Mouse (Mus musculus) heart, embryonic 12.5 days (tissue): ENCODE data around the gene Acoxl. TPM values are rescaled to one million over a fixed set of nuclear protein-coding genes. Genes with fewer than 3 reads are reported as not detected.

ENCODE experiments used
- ATAC-seq: fragments of 200-750 bp; cut with Nextera tagmentation; 2 replicates; pipeline ENCODE4 v1.8.0; 2017; ENCODE audit warnings: moderate TSS enrichment, moderate library complexity; ENCODE audit not compliant: insufficient number of reproducible peaks, low FRiP score
- H3K27ac ChIP-seq: fragments of 300-500 bp; sonication (generic); 2 replicates; pipeline ENCODE4 v1.5.1; 2016; ENCODE audit warnings: mild to moderate bottlenecking, moderate library complexity; ENCODE audit not compliant: poor library complexity, severe bottlenecking
- H3K27me3 ChIP-seq: fragments of 300-500 bp; sonication (generic); replicated peaks from 2 replicates; pipeline ENCODE4 v1.6.1; 2016; ENCODE audit warnings: mild to moderate bottlenecking, moderate library complexity
- H3K36me3 ChIP-seq: fragments of 300-500 bp; sonication (generic); 2 replicates; pipeline ENCODE4 v1.6.1; 2016; ENCODE audit warnings: mild to moderate bottlenecking, moderate library complexity
- H3K4me1 ChIP-seq: fragments of 300-500 bp; sonication (generic); replicated peaks from 2 replicates; pipeline ENCODE4 v1.6.1; 2016; ENCODE audit warnings: mild to moderate bottlenecking
- H3K4me2 ChIP-seq: fragments of 300-500 bp; sonication (generic); 2 replicates; pipeline ENCODE4 v1.6.1; 2016; ENCODE audit warnings: mild to moderate bottlenecking, moderate library complexity
- H3K4me3 ChIP-seq: fragments of 300-500 bp; sonication (generic); 2 replicates; pipeline ENCODE4 v1.5.1; 2016; ENCODE audit warnings: mild to moderate bottlenecking
- H3K9ac ChIP-seq: fragments of 300-500 bp; sonication (generic); 2 replicates; pipeline ENCODE4 v1.6.1; 2016; ENCODE audit warnings: mild to moderate bottlenecking, moderate library complexity
- H3K9me3 ChIP-seq: fragments of 300-500 bp; sonication (generic); replicated peaks from 2 replicates; pipeline ENCODE4 v1.6.1; 2016; ENCODE audit warnings: mild to moderate bottlenecking, moderate library complexity
- WGBS: fragments of 180-500 bp; shearing (Covaris S2); methylation state at CpG from one replicate; pipeline ENCODE4 v1.1.7; 2016; 5-methylcytosine and 5-hydroxymethylcytosine counted together
- microRNA-seq: library from miRNA; unstranded; fragments of <30 nt; microRNA quantifications from one replicate; pipeline ENCODE4, GENCODE M21; 2017
- polyA plus RNA-seq: library from polyadenylated mRNA; unstranded; fragments of >200 nt; fragmentation: Nextera tagmentation; extraction: Ambion mirVana; gene quantifications from 2 replicates; pipeline ENCODE4 v1.2.1, GENCODE M21; 2016

Gene Acoxl
- polyA plus RNA-seq, 1 experiment from 2014 or later = 0.32 TPM

GRCm38 (mm10) chr2:128159619-128160125 is 321.0 kb downstream of the Acoxl start:
- Histone ChIP-seq H3K36me3 (peaks cover 21% of the 10 kb centered on the region), H3K27ac (no peak overlapping the region; the same call in 1 of the 2 replicates), H3K4me2 (no peak overlapping the region), H3K9ac (no peak overlapping the region), H3K4me3 (no peak overlapping the region), H3K4me1 (peaks cover 75% of the 10 kb centered on the region), H3K27me3 (no peaks in the 10 kb centered on the region), H3K9me3 (no peaks in the 10 kb centered on the region)
- no peak for ATAC-seq
- WGBS = 67% methylated on average over 7 of the region's 7 CpGs

- Histone ChIP-seq H3K4me3 (no peak overlapping the region), H3K4me2 (no peak overlapping the region), H3K4me1 (peaks cover 52% of the 10 kb centered on the region), H3K9me3 (no peaks in the 10 kb centered on the region), H3K36me3 (peaks cover 12% of the 10 kb centered on the region), H3K9ac (no peak overlapping the region), H3K27ac (no peak overlapping the region), H3K27me3 (no peaks in the 10 kb centered on the region)
- 65% methylated on average over 8 of the region's 8 CpGs for whole genome bisulfite sequencing
- ATAC-seq = no peak
Measured at GRCm38 (mm10) chr2:128163177-128163576, 324.5 kb downstream of the Acoxl start.

- WGBS = 51% methylated on average over 13 of the region's 13 CpGs
- Histone ChIP-seq H3K36me3 (no peaks in the 10 kb centered on the region), H3K4me1 (peaks cover 31% of the 10 kb centered on the region), H3K4me3 (no peak overlapping the region), H3K9me3 (no peaks in the 10 kb centered on the region), H3K27ac (peak overlapping the region; percentile 15; the same call in 1 of the 2 replicates), H3K27me3 (no peaks in the 10 kb centered on the region), H3K4me2 (no peak overlapping the region), H3K9ac (peak overlapping the region; percentile 13; the same call in 1 of the 2 replicates)
- no peak for ATAC-seq
Measured at GRCm38 (mm10) chr2:128166623-128167423, 328.1 kb downstream of the Acoxl start.

- H3K9me3 ChIP-seq = no peaks in the 10 kb centered on the region
- no peaks in the 10 kb centered on the region for H3K27me3 ChIP-seq
- WGBS = 93% methylated on average over 12 of the region's 12 CpGs
- no peak for ATAC-seq
- no peak overlapping the region for H3K27ac ChIP-seq
- no peak overlapping the region for H3K9ac ChIP-seq
- no peaks in the 10 kb centered on the region for H3K36me3 ChIP-seq
- H3K4me1 ChIP-seq = peaks cover 22% of the 10 kb centered on the region
- H3K4me3 ChIP-seq = no peak overlapping the region
- no peak overlapping the region for H3K4me2 ChIP-seq
Measured at GRCm38 (mm10) chr2:128167930-128168329, 329.3 kb downstream of the Acoxl start.

- peaks cover 29% of the 10 kb centered on the region for H3K4me1 ChIP-seq
- H3K9me3 ChIP-seq = no peaks in the 10 kb centered on the region
- no peak overlapping the region for H3K4me2 ChIP-seq
- no peak for ATAC-seq
- no peak overlapping the region for H3K4me3 ChIP-seq
- WGBS = 73% methylated on average over 5 of the region's 5 CpGs
- no peak overlapping the region for H3K27ac ChIP-seq
- no peaks in the 10 kb centered on the region for H3K27me3 ChIP-seq
- H3K36me3 ChIP-seq = no peaks in the 10 kb centered on the region
- no peak overlapping the region for H3K9ac ChIP-seq
Measured at GRCm38 (mm10) chr2:128169486-128169885, 330.8 kb downstream of the Acoxl start.

GRCm38 (mm10) chr2:128169972-128170371 is 331.3 kb downstream of the Acoxl start:
- Histone ChIP-seq H3K27ac (no peak overlapping the region), H3K4me1 (peaks cover 31% of the 10 kb centered on the region), H3K4me3 (no peak overlapping the region), H3K9ac (no peak overlapping the region), H3K4me2 (no peak overlapping the region), H3K36me3 (no peaks in the 10 kb centered on the region), H3K9me3 (no peaks in the 10 kb centered on the region), H3K27me3 (no peaks in the 10 kb centered on the region)
- WGBS = 70% methylated on average over 11 of the region's 11 CpGs
- no peak for ATAC-seq

GRCm38 (mm10) chr2:128170614-128171013 is 331.9 kb downstream of the Acoxl start:
- no peak overlapping the region for H3K27ac ChIP-seq
- no peak overlapping the region for H3K4me2 ChIP-seq
- no peaks in the 10 kb centered on the region for H3K9me3 ChIP-seq
- H3K27me3 ChIP-seq = no peaks in the 10 kb centered on the region
- peaks cover 31% of the 10 kb centered on the region for H3K4me1 ChIP-seq
- H3K36me3 ChIP-seq = no peaks in the 10 kb centered on the region
- no peak for ATAC-seq
- WGBS = 91% methylated on average over 3 of the region's 3 CpGs
- no peak overlapping the region for H3K4me3 ChIP-seq
- no peak overlapping the region for H3K9ac ChIP-seq

- H3K4me1 ChIP-seq = peaks cover 35% of the 10 kb centered on the region
- ATAC-seq = no peak
- H3K27me3 ChIP-seq = no peaks in the 10 kb centered on the region
- 86% methylated on average over 5 of the region's 5 CpGs for WGBS
- no peaks in the 10 kb centered on the region for H3K9me3 ChIP-seq
- H3K4me2 ChIP-seq = no peak overlapping the region
- H3K4me3 ChIP-seq = no peak overlapping the region
- H3K36me3 ChIP-seq = no peaks in the 10 kb centered on the region
- H3K27ac ChIP-seq = no peak overlapping the region
- no peak overlapping the region for H3K9ac ChIP-seq
Measured at GRCm38 (mm10) chr2:128172266-128172665, 333.6 kb downstream of the Acoxl start.

Small RNA genes within 50 kb of the gene (microRNA-seq; reads per million reads assigned to microRNA genes)
- gene Gm22411 = not detected

Other genes with a start within 250 kb of the Acoxl start
- gene Mal, start 182.2 kb upstream of the Acoxl start, polyA plus RNA-seq = 1.1 and 1.5 TPM in 2 replicates
- 3.4 and 3.5 TPM in 2 replicates for gene Mall, start 108.9 kb upstream of the Acoxl start, polyA plus RNA-seq
- gene Nphp1, start 50.0 kb upstream of the Acoxl start, polyA plus RNA-seq = 14.8 and 15.6 TPM in 2 replicates
- gene Mtln, start 46.4 kb upstream of the Acoxl start, polyA plus RNA-seq = 40.5 and 40.9 TPM in 2 replicates
- 50.0 and 54.9 TPM in 2 replicates for gene Bub1, start 7.0 kb upstream of the Acoxl start, polyA plus RNA-seq